Mouse (Mus musculus): ENCODE data around the gene Safb2.
A peak's percentile ranks its signal among the peaks of the same experiment; 100 is the strongest.
"Not testable (repeated sequence)": the region's sequence is repeated elsewhere in the genome, so short reads cannot be mapped to it uniquely, and the experiment has no call there.

Safb2 gene

GRCm38 (mm10) chr17:56584257-56585130 lies at the start of gene Safb2, which contains the start of gene Safb:
Gene Safb2 (minus strand): TSS chr17:56584585.
Gene Safb (plus strand): TSS chr17:56584825.
- peak; percentile 99 for DNase-seq (ENCODE audit: low spot score in 2 of 2)

GRCm38 (mm10) chr17:56634023-56634422 lies 49.6 kb upstream of the Safb2 start:
- peak; percentile 50 to 68 for DNase-seq (ENCODE audit: low spot score in 2 of 2)

DNA sequence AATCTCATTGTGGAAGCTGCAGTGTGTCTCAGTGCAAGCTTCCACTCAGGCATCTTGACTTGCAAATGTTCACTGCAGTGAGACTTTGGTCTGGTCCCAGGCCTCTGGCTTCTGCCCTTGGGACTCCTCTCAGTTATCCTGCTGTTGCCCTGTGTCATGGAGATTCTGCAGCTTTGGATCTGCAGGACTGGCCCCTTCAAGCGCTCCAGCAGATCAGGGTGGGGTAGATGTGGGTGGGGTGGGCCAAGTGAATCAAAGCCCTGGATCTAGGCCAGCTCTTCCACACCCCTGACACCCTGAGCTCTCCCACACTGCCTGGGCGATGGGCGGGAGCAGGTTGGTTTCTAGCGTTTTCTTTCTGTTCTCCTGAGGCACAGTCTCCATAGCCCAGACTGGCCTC lies 47.4 kb upstream of the Safb2 start:
- DNase-seq (ENCODE audit: low spot score in 2 of 2) = no peak

DNA sequence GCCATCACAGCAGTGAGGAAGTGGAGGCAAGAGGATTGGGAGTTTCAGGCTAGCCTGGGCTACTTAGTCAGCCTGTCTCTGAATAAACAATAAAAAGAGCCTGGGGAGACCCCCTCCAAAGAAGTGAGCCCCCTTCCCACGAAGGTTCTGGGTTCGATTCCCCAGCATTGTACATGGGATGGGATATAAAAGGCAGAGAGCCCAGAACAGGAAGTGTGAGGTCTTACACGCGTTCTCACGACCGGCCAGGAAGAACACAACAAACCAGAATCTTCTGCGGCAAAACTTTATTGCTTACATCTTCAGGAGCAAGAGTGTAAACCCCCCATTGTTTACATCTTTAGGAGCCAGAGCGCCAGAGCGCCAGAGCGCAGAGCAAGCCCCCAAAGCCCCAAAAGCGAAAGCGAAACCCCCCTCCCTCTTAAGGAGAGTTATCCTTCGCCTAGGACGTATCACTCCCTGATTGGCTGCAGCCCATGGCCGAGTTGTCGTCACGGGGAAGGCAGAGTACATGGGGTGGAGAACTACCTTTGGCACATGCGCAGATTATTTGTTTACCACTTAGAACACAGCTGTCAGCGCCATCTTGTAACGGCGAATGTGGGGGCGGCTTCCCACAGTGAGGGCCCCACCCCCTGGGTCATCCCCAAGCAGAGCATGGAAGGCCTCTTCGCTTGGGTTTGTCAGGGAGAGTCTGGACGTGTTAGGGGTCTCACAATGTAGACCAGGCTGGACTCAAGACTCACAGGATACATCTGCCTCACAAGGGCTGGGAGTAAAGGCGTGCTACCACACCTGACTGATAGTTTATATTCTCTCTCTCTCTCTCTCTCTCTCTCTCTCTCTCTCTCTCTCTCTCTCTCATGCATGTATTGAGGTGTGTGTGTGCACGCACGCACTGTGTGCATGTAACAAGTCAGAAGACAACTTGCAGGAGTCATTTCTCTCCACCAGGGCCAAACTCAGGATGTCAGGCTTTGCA lies 45.7 kb upstream of the Safb2 start:
- not testable (repeated sequence) for DNase-seq (ENCODE audit: low spot score in 2 of 2)

GRCm38 (mm10) chr17:56627530-56628277 lies 43.3 kb upstream of the Safb2 start, which contains the start of gene Catsperd:
Gene Catsperd (plus strand): TSS chr17:56628143.
- DNase-seq (ENCODE audit: low spot score in 2 of 2) = no peak

- peak; percentile 93 to 96 for DNase-seq (ENCODE audit: low spot score in 2 of 2)
Observed at GRCm38 (mm10) chr17:56626754-56627470, 42.5 kb upstream of the Safb2 start, which contains the start of gene Lonp1. Gene Lonp1 (minus strand): TSS chr17:56626887.

DNA sequence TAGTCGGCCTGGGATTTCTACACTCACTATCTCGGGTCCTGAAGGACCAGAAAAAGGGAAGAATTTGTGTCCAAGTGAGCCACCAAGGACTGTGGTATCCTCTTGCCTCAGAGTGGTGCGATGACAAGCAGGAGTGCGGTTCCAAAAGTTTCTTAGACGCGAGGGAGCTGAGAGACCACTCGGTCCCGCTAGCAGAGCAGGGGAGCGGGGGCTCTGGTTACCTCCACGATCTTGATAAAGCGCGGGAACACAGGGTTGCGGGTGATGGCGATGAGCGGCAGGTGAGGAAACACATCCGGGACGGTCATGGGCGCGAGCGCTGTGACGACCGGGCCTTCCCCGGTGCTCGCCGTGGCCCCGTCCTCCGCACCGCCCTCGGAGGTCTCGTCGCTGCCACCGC lies 41.9 kb upstream of the Safb2 start:
- no peak for DNase-seq (ENCODE audit: low spot score in 2 of 2)

GRCm38 (mm10) chr17:56625495-56625894 lies 41.1 kb upstream of the Safb2 start:
- no peak for DNase-seq (ENCODE audit: low spot score in 2 of 2)

DNA sequence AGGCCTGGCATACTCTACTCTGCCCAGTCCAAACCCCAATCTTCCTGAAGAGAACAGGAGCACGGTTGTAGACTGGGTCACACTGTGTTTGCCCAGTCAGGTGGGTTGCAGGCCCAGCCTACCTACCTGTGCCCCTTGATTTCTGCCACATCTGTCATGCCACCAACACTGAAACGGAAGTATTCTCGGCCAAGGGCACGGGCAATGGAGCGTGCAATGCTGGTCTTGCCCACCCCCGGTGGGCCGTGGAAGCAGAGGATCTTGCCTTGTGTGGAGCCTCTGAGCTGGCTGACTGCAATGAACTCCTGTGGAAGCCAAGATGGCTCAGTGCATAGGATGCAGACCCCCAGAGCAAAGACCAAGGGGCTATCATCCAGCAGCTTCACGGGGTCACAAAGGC lies 33.2 kb upstream of the Safb2 start:
- DNase-seq (ENCODE audit: low spot score in 2 of 2) = peak in 1 of 2 experiments; percentile 58

- DNase-seq (ENCODE audit: low spot score in 2 of 2) = peak in 1 of 2 experiments; percentile 54
Observed at GRCm38 (mm10) chr17:56616725-56617124, 32.3 kb upstream of the Safb2 start.

GRCm38 (mm10) chr17:56615792-56616191 lies 31.4 kb upstream of the Safb2 start:
- DNase-seq (ENCODE audit: low spot score in 2 of 2) = peak in 1 of 2 experiments; percentile 58

DNA sequence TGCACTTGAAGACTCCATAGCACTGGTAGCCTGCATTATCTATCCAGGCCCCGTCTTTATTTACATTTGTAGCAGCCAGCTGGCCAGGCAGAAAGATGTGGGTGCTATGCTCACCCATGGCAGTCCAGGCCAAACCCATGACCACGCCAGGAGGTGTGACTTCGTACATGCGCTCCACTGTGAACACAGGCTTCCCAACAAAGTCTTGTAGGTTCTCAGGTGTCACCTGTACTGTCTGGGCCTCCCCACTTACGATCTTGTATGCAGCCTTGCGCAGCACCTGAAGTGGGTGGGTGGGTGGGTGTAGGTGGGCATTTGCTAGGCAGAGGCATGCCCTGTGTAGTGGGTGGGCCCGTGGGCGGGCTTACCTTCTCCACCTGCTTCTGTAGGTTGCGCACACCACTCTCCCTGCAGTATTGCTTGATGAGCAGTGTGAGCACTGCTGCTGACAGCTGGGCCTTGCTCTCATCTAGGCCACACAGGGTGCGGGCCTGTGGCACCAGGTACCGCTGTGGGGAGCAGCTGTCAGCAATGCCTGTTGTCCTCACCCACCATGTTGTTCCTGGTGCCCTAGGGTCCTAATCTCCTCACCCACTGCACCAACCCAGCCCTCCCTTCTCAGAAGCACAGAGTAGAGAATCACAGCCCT lies 30.9 kb upstream of the Safb2 start:
- DNase-seq (ENCODE audit: low spot score in 2 of 2) = peak in 1 of 2 experiments; percentile 58

GRCm38 (mm10) chr17:56614391-56615135 lies 30.2 kb upstream of the Safb2 start:
- DNase-seq (ENCODE audit: low spot score in 2 of 2) = peak in 1 of 2 experiments; percentile 64

DNA sequence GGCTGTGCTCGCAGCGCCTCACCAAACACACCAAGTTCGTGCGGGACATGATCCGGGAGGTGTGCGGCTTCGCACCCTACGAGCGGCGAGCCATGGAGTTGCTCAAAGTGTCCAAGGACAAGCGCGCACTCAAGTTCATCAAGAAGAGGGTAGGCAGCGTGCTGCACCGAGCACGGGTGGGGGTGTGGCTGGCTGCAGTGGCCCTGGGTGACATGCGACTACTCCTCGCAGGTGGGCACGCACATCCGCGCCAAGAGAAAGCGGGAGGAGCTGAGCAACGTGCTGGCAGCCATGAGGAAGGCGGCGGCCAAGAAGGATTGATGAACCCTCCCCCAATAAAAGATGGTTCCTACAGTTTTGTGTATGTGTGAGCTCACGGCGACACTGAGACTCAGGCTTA lies 29.5 kb upstream of the Safb2 start:
- DNase-seq (ENCODE audit: low spot score in 2 of 2) = peak in 1 of 2 experiments; percentile 73

DNA sequence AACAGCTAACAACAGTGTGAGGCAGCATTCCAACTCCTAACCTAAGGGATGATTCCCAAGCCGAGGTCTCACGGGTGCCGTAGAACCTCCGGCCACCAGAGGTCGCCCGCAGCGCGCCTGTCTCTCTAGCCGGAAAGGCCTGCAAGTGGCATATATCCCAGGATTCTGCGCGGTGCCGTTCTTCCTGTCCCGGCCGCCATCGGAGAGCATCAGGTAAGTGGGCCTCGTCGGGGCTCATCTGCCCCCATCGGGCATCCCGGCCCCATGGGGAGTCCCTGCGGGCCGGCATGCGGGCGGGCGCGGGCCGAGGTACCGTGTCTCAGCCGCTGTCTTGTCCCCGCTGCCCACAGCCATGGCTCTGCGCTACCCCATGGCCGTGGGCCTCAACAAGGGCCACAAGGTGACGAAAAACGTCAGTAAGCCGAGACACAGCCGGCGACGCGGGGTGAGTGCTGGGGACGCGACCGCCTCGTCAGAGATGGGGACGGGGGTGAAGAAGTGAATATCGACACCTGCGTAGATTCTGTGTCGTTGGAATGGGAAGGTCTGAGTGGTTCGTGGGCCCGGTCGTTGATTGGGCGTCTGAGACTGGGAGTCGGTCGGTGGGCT lies 29.0 kb upstream of the Safb2 start, which contains the start of gene Rpl36:
Rpl36 (plus strand) TSS at position 181 of the 609 bp plus-strand sequence.
- DNase-seq (ENCODE audit: low spot score in 2 of 2) = peak; percentile 94 to 98

DNA sequence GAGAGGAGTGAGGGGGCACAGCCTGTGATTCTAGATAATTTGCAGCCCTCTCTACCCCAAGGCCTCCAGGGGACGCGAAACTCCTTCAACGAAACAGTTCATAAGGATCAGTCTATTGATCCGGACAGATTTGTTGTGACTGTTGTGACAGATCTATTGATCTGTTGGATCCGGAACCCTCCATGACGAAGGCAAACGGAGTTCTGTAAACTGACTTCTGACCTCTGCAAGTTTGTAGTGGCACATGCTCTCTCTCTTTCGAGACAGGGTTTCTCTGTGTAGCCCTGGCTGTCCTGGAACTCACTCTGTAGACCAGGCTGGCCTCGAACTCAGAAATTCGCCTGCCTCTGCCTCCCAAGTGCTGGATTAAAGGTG lies 28.2 kb upstream of the Safb2 start:
- not testable (repeated sequence) for DNase-seq (ENCODE audit: low spot score in 2 of 2)

GRCm38 (mm10) chr17:56611861-56612564 lies 27.6 kb upstream of the Safb2 start:
- peak; percentile 73 to 83 for DNase-seq (ENCODE audit: low spot score in 2 of 2)

GRCm38 (mm10) chr17:56611323-56611722 lies 26.9 kb upstream of the Safb2 start:
- no peak for DNase-seq (ENCODE audit: low spot score in 2 of 2)

Data from spleen, postnatal 4 days (tissue).